Mouse (Mus musculus): ENCODE measurements around the gene Pfpl. TPM values are rescaled to one million over a fixed set of nuclear protein-coding genes. Genes with fewer than 3 reads are reported as not detected.

The Pfpl gene
- not detected in 2 replicates for polyA plus RNA-seq (2012; rRNA removed)

GRCm38 (mm10) chr19:12427605-12428004, at the start of gene Pfpl:
Pfpl (plus strand) TSS chr19:12427905.

GRCm38 (mm10) chr19:12386979-12387378, 40.7 kb upstream of the Pfpl start, which contains the start of gene Olfr1440:
Olfr1440 (plus strand) TSS chr19:12387279.

GRCm38 (mm10) chr19:12417361-12417760, 10.3 kb upstream of the Pfpl start, which contains the start of gene Olfr1441:
Olfr1441 (plus strand) TSS chr19:12417433.

GRCm38 (mm10) chr19:12460282-12461249, 32.9 kb downstream of the Pfpl start, which contains the start of gene Mpeg1:
Mpeg1 (plus strand) TSS chr19:12460779.

Other genes starting within 250 kb of the Pfpl start
- not detected in 2 replicates for gene Olfr1431, start 227.3 kb upstream of the Pfpl start, polyA plus RNA-seq (2012; rRNA removed)
- not detected in 2 replicates for gene Olfr1432, start 195.3 kb upstream of the Pfpl start, polyA plus RNA-seq (2012; rRNA removed)
- gene Olfr262, start 186.2 kb upstream of the Pfpl start, polyA plus RNA-seq (2012; rRNA removed): not detected in 2 replicates
- gene Olfr235, start 166.9 kb upstream of the Pfpl start, polyA plus RNA-seq (2012; rRNA removed): not detected in 2 replicates
- not detected in 2 replicates for gene Olfr1434, start 148.1 kb upstream of the Pfpl start, polyA plus RNA-seq (2012; rRNA removed)
- not detected in 2 replicates for gene Olfr1436, start 128.8 kb upstream of the Pfpl start, polyA plus RNA-seq (2012; rRNA removed)
- not detected in 2 replicates for gene Olfr1437, start 102.8 kb upstream of the Pfpl start, polyA plus RNA-seq (2012; rRNA removed)
- not detected in 2 replicates for gene Olfr1438-ps1, start 92.0 kb upstream of the Pfpl start, polyA plus RNA-seq (2012; rRNA removed)
- gene Olfr1440, start 40.6 kb upstream of the Pfpl start, polyA plus RNA-seq (2012; rRNA removed): not detected in 2 replicates
- gene Olfr1441, start 10.5 kb upstream of the Pfpl start, polyA plus RNA-seq (2012; rRNA removed): not detected in 2 replicates
- gene Mpeg1, start 32.9 kb downstream of the Pfpl start, polyA plus RNA-seq (2012; rRNA removed): 14.8 and 15.0 TPM in 2 replicates
- 2.3 and 2.4 TPM in 2 replicates for gene Dtx4, start 73.5 kb downstream of the Pfpl start, polyA plus RNA-seq (2012; rRNA removed)
- gene Fam111a, start 117.8 kb downstream of the Pfpl start, polyA plus RNA-seq (2012; rRNA removed): 10.3 and 11.9 TPM in 2 replicates
- gene Gm4952, start 172.1 kb downstream of the Pfpl start, polyA plus RNA-seq (2012; rRNA removed): 115 and 136 TPM in 2 replicates
- gene Glyat, start 205.4 kb downstream of the Pfpl start, polyA plus RNA-seq (2012; rRNA removed): 0.86 and 2.3 TPM in 2 replicates
- gene Olfr1442, start 242.5 kb downstream of the Pfpl start, polyA plus RNA-seq (2012; rRNA removed): not detected in 2 replicates